Mouse (Mus musculus): Measurements from ENCODE around the gene Olfr671. TPM values are rescaled to one million over a fixed set of nuclear protein-coding genes. Genes with fewer than 3 reads are reported as not detected.

Olfr671 gene
- polyA plus RNA-seq, 1 experiment from 2014 or later = not detected

- H3K4me3 ChIP-seq (ENCODE audit: low read depth, low read length) = no peak within 1 kb of the TSS
- H3K9me3 ChIP-seq (ENCODE audit: low read length) = no peaks in the 10 kb centered on the region
- H3K9ac ChIP-seq (replicated peaks) = no peak within 1 kb of the TSS
- DNase-seq (no peak), ATAC-seq (no peak)
- H3K27ac ChIP-seq (ENCODE audit: low read depth) = no peak within 1 kb of the TSS
- no peaks in the 10 kb centered on the region for H3K4me1 ChIP-seq (ENCODE audit: insufficient read depth)
- no peak within 1 kb of the TSS for H3K4me2 ChIP-seq (ENCODE audit: low read depth, low read length)
- H3K27me3 ChIP-seq (ENCODE audit: insufficient read depth, low read length) = no peaks in the 10 kb centered on the region
- 90% methylated on average over 1 of the region's 1 CpGs for WGBS (ENCODE audit: insufficient replicate concordance)
- no peak for TF ChIP-seq EP300 (IDR thresholded peaks at IDR 0.05; ENCODE audit: low read depth)
- no peak for TF ChIP-seq CTCF (IDR thresholded peaks at IDR 0.05; ENCODE audit: low read depth)
- no peaks in the 10 kb centered on the region for H3K36me3 ChIP-seq (replicated peaks; ENCODE audit: insufficient read depth, low read length)
Measured at GRCm38 (mm10) chr7:104933940-104934339, 45.0 kb downstream of the Olfr671 start, which contains the start of gene Olfr669. Gene Olfr669 (plus strand): TSS chr7:104934240.

GRCm38 (mm10) chr7:104927957-104928356 is 51.0 kb downstream of the Olfr671 start, which contains the start of gene Olfr668:
Gene Olfr668 (minus strand): TSS chr7:104928057.
- H3K9ac ChIP-seq (replicated peaks) = no peak within 1 kb of the TSS
- TF ChIP-seq EP300 (IDR thresholded peaks at IDR 0.05; ENCODE audit: low read depth) = no peak
- no peak for TF ChIP-seq CTCF (IDR thresholded peaks at IDR 0.05; ENCODE audit: low read depth)
- DNase-seq = no peak
- no peaks in the 10 kb centered on the region for H3K4me1 ChIP-seq (ENCODE audit: insufficient read depth)
- no peak within 1 kb of the TSS for H3K4me2 ChIP-seq (ENCODE audit: low read depth, low read length)
- no peaks in the 10 kb centered on the region for H3K9me3 ChIP-seq (ENCODE audit: low read length)
- no peak for ATAC-seq
- H3K27ac ChIP-seq (ENCODE audit: low read depth) = no peak within 1 kb of the TSS
- H3K4me3 ChIP-seq (ENCODE audit: low read depth, low read length) = no peak within 1 kb of the TSS
- no peaks in the 10 kb centered on the region for H3K27me3 ChIP-seq (ENCODE audit: insufficient read depth, low read length)
- 59% methylated on average over 1 of the region's 1 CpGs for WGBS (ENCODE audit: insufficient replicate concordance)
- H3K36me3 ChIP-seq (replicated peaks; ENCODE audit: insufficient read depth, low read length) = no peaks in the 10 kb centered on the region

Other genes starting within 250 kb of the Olfr671 start
- gene Usp17le, start 201.7 kb downstream of the Olfr671 start, polyA plus RNA-seq (2015; fragmentation: Nextera tagmentation; extraction: Ambion mirVana) = not detected in 2 replicates
- gene Usp17lb, start 136.5 kb downstream of the Olfr671 start, polyA plus RNA-seq (2015; fragmentation: Nextera tagmentation; extraction: Ambion mirVana) = not detected in 2 replicates
- gene Usp17la, start 122.1 kb downstream of the Olfr671 start, polyA plus RNA-seq (2015; fragmentation: Nextera tagmentation; extraction: Ambion mirVana) = not detected in 2 replicates
- gene Olfr665, start 101.1 kb downstream of the Olfr671 start, polyA plus RNA-seq (2015; fragmentation: Nextera tagmentation; extraction: Ambion mirVana) = not detected in 2 replicates
- not detected in 2 replicates for gene Olfr666, start 83.2 kb downstream of the Olfr671 start, polyA plus RNA-seq (2015; fragmentation: Nextera tagmentation; extraction: Ambion mirVana)
- gene Olfr667, start 57.6 kb downstream of the Olfr671 start, polyA plus RNA-seq (2015; fragmentation: Nextera tagmentation; extraction: Ambion mirVana) = not detected in 2 replicates
- gene Olfr668, start 51.1 kb downstream of the Olfr671 start, polyA plus RNA-seq (2015; fragmentation: Nextera tagmentation; extraction: Ambion mirVana) = not detected in 2 replicates
- not detected in 2 replicates for gene Olfr669, start 44.9 kb downstream of the Olfr671 start, polyA plus RNA-seq (2015; fragmentation: Nextera tagmentation; extraction: Ambion mirVana)
- gene Olfr670, start 16.5 kb downstream of the Olfr671 start, polyA plus RNA-seq (2015; fragmentation: Nextera tagmentation; extraction: Ambion mirVana) = not detected in 2 replicates
- gene Olfr672, start 22.9 kb upstream of the Olfr671 start, polyA plus RNA-seq (2015; fragmentation: Nextera tagmentation; extraction: Ambion mirVana) = not detected in 2 replicates
- not detected in 2 replicates for gene Olfr675, start 49.3 kb upstream of the Olfr671 start, polyA plus RNA-seq (2015; fragmentation: Nextera tagmentation; extraction: Ambion mirVana)
- not detected in 2 replicates for gene Olfr676, start 53.6 kb upstream of the Olfr671 start, polyA plus RNA-seq (2015; fragmentation: Nextera tagmentation; extraction: Ambion mirVana)
- not detected in 2 replicates for gene Olfr677, start 72.2 kb upstream of the Olfr671 start, polyA plus RNA-seq (2015; fragmentation: Nextera tagmentation; extraction: Ambion mirVana)
- not detected in 2 replicates for gene Olfr678, start 85.3 kb upstream of the Olfr671 start, polyA plus RNA-seq (2015; fragmentation: Nextera tagmentation; extraction: Ambion mirVana)
- not detected in 2 replicates for gene Olfr679, start 102.1 kb upstream of the Olfr671 start, polyA plus RNA-seq (2015; fragmentation: Nextera tagmentation; extraction: Ambion mirVana)
- gene Olfr680-ps1, start 113.7 kb upstream of the Olfr671 start, polyA plus RNA-seq (2015; fragmentation: Nextera tagmentation; extraction: Ambion mirVana) = not detected in 2 replicates
- gene Olfr681, start 137.7 kb upstream of the Olfr671 start, polyA plus RNA-seq (2015; fragmentation: Nextera tagmentation; extraction: Ambion mirVana) = not detected in 2 replicates
- gene Olfr683, start 167.9 kb upstream of the Olfr671 start, polyA plus RNA-seq (2015; fragmentation: Nextera tagmentation; extraction: Ambion mirVana) = not detected in 2 replicates
- not detected in 2 replicates for gene Olfr684, start 184.5 kb upstream of the Olfr671 start, polyA plus RNA-seq (2015; fragmentation: Nextera tagmentation; extraction: Ambion mirVana)
- gene Olfr685, start 206.9 kb upstream of the Olfr671 start, polyA plus RNA-seq (2015; fragmentation: Nextera tagmentation; extraction: Ambion mirVana) = not detected in 2 replicates
- not detected in 2 replicates for gene Olfr686, start 228.4 kb upstream of the Olfr671 start, polyA plus RNA-seq (2015; fragmentation: Nextera tagmentation; extraction: Ambion mirVana)

Data from liver, postnatal 0 days (tissue).